Mouse (Mus musculus) limb, embryonic 11.5 days (tissue): Measurements from ENCODE around the gene Gbp2. TPM values are rescaled to one million over a fixed set of nuclear protein-coding genes. Genes with fewer than 3 reads are reported as not detected.
"Not testable (repeated sequence)": the region's sequence is repeated elsewhere in the genome, so short reads cannot be mapped to it uniquely, and the experiment has no call there.

Source experiments
- ATAC-seq: fragments of 200-750 bp; cut with Nextera tagmentation; 2 replicates; pipeline ENCODE4 v1.8.0; 2017; ENCODE audit warnings: low read depth; ENCODE audit not compliant: insufficient number of reproducible peaks, low FRiP score, low TSS enrichment
- DNase-seq: peaks from one replicate; pipeline ENCODE4 v3.0.0-alpha.2; 2015; ENCODE audit warnings: low spot score
- H3K27ac ChIP-seq: fragments of 300-500 bp; sonication (generic); replicated peaks from 2 replicates; pipeline ENCODE4 v1.5.1; 2014; ENCODE audit warnings: low read depth, mild to moderate bottlenecking, low read length
- H3K27me3 ChIP-seq: fragments of 300-500 bp; sonication (generic); 2 replicates; pipeline ENCODE4 v1.6.1; 2014; ENCODE audit warnings: mild to moderate bottlenecking, low read length, mixed read lengths; ENCODE audit not compliant: control insufficient read depth, insufficient read depth
- H3K36me3 ChIP-seq: fragments of 300-500 bp; sonication (generic); 2 replicates; pipeline ENCODE4 v1.6.1; 2014; ENCODE audit warnings: mild to moderate bottlenecking, low read length, moderate library complexity, mixed read lengths; ENCODE audit not compliant: control insufficient read depth, insufficient read depth
- H3K4me1 ChIP-seq: fragments of 300-500 bp; sonication (generic); 2 replicates; pipeline ENCODE4 v1.6.1; 2014; ENCODE audit warnings: low read length, mixed read lengths; ENCODE audit not compliant: control insufficient read depth, insufficient read depth
- H3K4me2 ChIP-seq: fragments of 300-500 bp; sonication (generic); 2 replicates; pipeline ENCODE4 v1.6.1; 2014; ENCODE audit warnings: low read depth, mild to moderate bottlenecking, moderate library complexity; ENCODE audit not compliant: severe bottlenecking
- H3K4me3 ChIP-seq: fragments of 300-500 bp; sonication (generic); 2 replicates; pipeline ENCODE4 v1.5.1; 2014; ENCODE audit warnings: low read depth, low read length
- H3K9ac ChIP-seq: fragments of 300-500 bp; sonication (generic); 2 replicates; pipeline ENCODE4 v1.6.1; 2014; ENCODE audit warnings: mild to moderate bottlenecking, low read length
- H3K9me3 ChIP-seq: fragments of 300-500 bp; sonication (generic); 2 replicates; pipeline ENCODE4 v1.6.1; 2016; ENCODE audit warnings: low read length; ENCODE audit not compliant: control insufficient read depth
- WGBS: fragments of 180-500 bp; shearing (Covaris S2); extraction: QIAGEN DNeasy Blood & Tissue Kit; methylation state at CpG from one replicate; pipeline ENCODE4 v1.1.7; 2014; 5-methylcytosine and 5-hydroxymethylcytosine counted together
- polyA plus RNA-seq: library from polyadenylated mRNA; unstranded; fragments of >200 nt; fragmentation: Nextera tagmentation; extraction: Ambion mirVana; gene quantifications from 2 replicates; pipeline ENCODE4 v1.2.1, GENCODE M21; 2014

Gbp2 gene
- polyA plus RNA-seq, 1 experiment from 2014 or later, result 0.19 TPM

DNA sequence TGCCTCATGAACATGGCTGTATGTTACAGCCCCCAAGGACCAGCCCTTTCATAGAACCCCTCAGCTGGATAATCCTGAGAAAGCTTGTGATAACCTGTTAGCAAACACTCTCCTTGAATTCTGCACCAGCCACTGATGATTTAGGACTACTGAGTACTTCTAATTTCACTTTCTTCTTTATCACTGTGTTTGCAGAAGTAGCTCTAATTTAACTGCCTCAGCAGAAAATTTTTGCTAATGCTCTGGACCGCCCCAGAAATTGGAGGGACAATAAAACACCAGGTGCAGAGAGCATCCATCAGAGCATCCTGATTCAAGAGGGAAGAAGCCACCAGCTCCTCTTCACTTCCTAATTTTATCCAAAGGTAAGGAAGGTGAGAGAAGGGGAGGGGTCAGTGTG, 25.9 kb upstream of the Gbp2 start, which contains the start of gene Gbp2b:
TSS of gene Gbp2b (plus strand) at position 301 of the 400 bp plus-strand sequence.
- H3K4me3 ChIP-seq, result no peak within 1 kb of the TSS
- no peaks in the 10 kb centered on the region for H3K36me3 ChIP-seq
- no peaks in the 10 kb centered on the region for H3K9me3 ChIP-seq
- ATAC-seq (no peak), DNase-seq (no peak)
- no peak within 1 kb of the TSS for H3K9ac ChIP-seq
- H3K27me3 ChIP-seq, result no peaks in the 10 kb centered on the region
- WGBS, result 60% methylated on average over 1 of the region's 1 CpGs
- no peak within 1 kb of the TSS for H3K27ac ChIP-seq
- no peak within 1 kb of the TSS for H3K4me2 ChIP-seq
- H3K4me1 ChIP-seq, result no peaks in the 10 kb centered on the region

DNA sequence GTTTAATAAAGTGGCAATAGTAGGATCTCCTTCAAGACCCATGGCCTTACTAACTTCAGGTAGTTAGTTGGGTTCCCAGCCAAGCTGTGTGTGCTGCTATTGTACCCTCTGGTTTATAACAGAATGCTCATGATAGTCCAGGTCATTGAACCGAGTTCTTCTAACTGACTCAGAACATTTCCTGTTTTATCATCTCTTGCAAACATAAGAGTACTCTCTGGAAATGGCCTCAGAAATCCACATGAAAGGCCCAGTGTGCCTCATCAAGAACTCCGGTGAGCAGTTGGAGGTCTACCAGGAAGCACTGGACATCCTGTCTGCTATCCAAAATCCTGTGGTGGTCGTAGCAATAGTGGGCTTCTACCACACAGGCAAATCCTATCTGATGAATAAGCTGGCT, 22.5 kb upstream of the Gbp2 start:
- no peak for ATAC-seq
- H3K36me3 ChIP-seq, result no peaks in the 10 kb centered on the region
- H3K4me1 ChIP-seq, result no peaks in the 10 kb centered on the region
- H3K9ac ChIP-seq, result no peak overlapping the region
- no peak for DNase-seq
- no peak overlapping the region for H3K4me3 ChIP-seq
- no peaks in the 10 kb centered on the region for H3K9me3 ChIP-seq
- no peak overlapping the region for H3K27ac ChIP-seq
- no peaks in the 10 kb centered on the region for H3K27me3 ChIP-seq
- WGBS, result 83% methylated on average over 3 of the region's 3 CpGs
- H3K4me2 ChIP-seq, result no peak overlapping the region

GRCm38 (mm10) chr3:142601675-142602074, 18.7 kb upstream of the Gbp2 start:
- Histone ChIP-seq H3K9ac (no peak overlapping the region), H3K27ac (no peak overlapping the region), H3K36me3 (no peaks in the 10 kb centered on the region), H3K4me2 (no peak overlapping the region), H3K9me3 (no peaks in the 10 kb centered on the region), H3K4me1 (no peaks in the 10 kb centered on the region), H3K4me3 (no peak overlapping the region), H3K27me3 (no peaks in the 10 kb centered on the region)
- no peak for DNase-seq
- ATAC-seq, result no peak

GRCm38 (mm10) chr3:142618658-142619057, 1.7 kb upstream of the Gbp2 start:
- Histone ChIP-seq H3K9ac (no peak overlapping the region), H3K9me3 (no peaks in the 10 kb centered on the region), H3K36me3 (no peaks in the 10 kb centered on the region), H3K27ac (no peak overlapping the region), H3K4me2 (no peak overlapping the region), H3K27me3 (no peaks in the 10 kb centered on the region), H3K4me3 (no peak overlapping the region), H3K4me1 (no peaks in the 10 kb centered on the region)
- WGBS, result 88% methylated on average over 3 of the region's 3 CpGs
- DNase-seq (no peak), ATAC-seq (no peak)

- H3K9me3 ChIP-seq, result no peaks in the 10 kb centered on the region
- no peaks in the 10 kb centered on the region for H3K4me1 ChIP-seq
- WGBS, result 44% methylated on average over 1 of the region's 1 CpGs
- H3K27me3 ChIP-seq, result no peaks in the 10 kb centered on the region
- H3K4me3 ChIP-seq, result no peak overlapping the region
- no peak overlapping the region for H3K9ac ChIP-seq
- no peaks in the 10 kb centered on the region for H3K36me3 ChIP-seq
- H3K4me2 ChIP-seq, result no peak overlapping the region
- H3K27ac ChIP-seq, result no peak overlapping the region
- ATAC-seq, result no peak
- no peak for DNase-seq
Measured at GRCm38 (mm10) chr3:142619606-142620005, 796 bp upstream of the Gbp2 start.

DNA sequence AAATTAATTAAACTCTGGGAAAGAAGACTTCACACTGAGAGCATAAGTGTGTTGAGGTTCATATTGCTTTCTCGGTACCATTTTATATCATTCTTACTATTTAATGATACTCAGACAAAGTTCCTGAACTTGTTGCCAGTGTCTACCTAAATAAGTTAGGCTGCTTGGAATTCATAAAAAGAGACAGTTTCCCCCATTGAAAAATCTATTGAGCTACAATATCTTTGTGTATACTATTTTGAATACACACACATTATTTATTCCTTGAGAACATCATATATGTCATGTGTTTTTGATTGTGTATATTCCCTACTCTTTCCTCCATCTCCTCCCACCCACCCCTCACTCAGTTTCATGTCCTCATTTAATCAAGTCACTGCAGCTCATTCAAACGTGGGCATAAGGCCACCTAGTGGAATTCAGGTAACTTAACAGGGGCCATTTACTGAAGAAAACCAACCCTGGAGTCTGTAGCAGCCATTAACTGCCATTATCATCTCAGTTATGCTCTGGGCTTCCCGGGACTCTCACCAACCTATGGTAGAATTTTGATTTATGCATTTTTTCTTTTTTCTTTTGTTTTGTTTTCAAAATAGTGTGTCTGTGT, 657 bp downstream of the Gbp2 start:
- Histone ChIP-seq H3K27me3 (no peaks in the 10 kb centered on the region), H3K9ac (no peak overlapping the region), H3K4me1 (no peaks in the 10 kb centered on the region), H3K4me2 (no peak overlapping the region), H3K27ac (no peak overlapping the region), H3K4me3 (no peak overlapping the region), H3K9me3 (no peaks in the 10 kb centered on the region), H3K36me3 (no peaks in the 10 kb centered on the region)
- 49% methylated on average over 3 of the region's 3 CpGs for WGBS
- ATAC-seq, result no peak
- no peak for DNase-seq

DNA sequence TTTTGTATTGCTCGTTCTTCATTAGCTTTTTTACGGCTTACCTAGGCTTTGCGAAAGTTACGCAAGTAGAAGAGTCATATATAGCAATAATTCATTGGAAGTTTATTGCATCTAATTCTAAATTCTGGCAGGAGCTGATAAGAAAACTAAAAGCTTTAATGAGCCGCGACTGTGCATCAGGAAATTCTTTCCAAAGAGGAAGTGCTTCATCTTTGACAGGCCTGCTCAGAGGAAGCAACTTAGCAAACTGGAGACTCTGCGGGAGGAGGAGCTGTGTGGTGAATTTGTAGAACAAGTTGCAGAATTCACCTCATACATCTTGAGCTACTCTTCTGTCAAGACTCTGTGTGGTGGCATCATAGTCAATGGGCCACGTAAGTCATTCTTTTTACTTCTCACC, 10.0 kb downstream of the Gbp2 start:
- H3K9me3 ChIP-seq, result no peaks in the 10 kb centered on the region
- H3K4me2 ChIP-seq, result no peak overlapping the region
- no peak overlapping the region for H3K4me3 ChIP-seq
- H3K36me3 ChIP-seq, result no peaks in the 10 kb centered on the region
- DNase-seq (no peak), ATAC-seq (no peak)
- H3K4me1 ChIP-seq, result no peaks in the 10 kb centered on the region
- no peak overlapping the region for H3K27ac ChIP-seq
- H3K9ac ChIP-seq, result no peak overlapping the region
- WGBS, result 76% methylated on average over 8 of the region's 8 CpGs
- H3K27me3 ChIP-seq, result no peaks in the 10 kb centered on the region

DNA sequence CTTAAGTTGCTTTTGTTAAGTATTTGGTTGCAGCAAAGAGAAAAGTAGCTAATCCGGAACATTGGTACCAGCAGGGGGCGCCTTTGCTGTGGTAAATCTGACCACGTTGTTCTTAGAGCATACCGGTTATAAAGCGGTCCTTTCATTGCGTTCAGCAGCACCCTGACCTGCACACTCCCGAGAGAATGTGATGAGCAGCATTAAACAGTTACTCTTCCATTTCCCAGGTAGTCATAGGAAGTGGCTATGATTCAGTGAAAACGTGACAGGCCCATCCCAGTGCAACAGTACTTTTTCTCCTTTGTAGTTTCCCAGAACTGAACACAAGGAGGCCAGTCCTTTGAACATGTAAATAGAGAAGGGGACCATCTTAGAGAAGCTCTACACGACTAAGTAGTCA, 19.8 kb downstream of the Gbp2 start:
- no peaks in the 10 kb centered on the region for H3K4me1 ChIP-seq
- H3K9ac ChIP-seq, result no peak overlapping the region
- H3K27ac ChIP-seq, result no peak overlapping the region
- no peaks in the 10 kb centered on the region for H3K9me3 ChIP-seq
- 12% methylated on average over 9 of the region's 9 CpGs for WGBS
- DNase-seq (peak; percentile 84), ATAC-seq (no peak)
- no peaks in the 10 kb centered on the region for H3K27me3 ChIP-seq
- no peaks in the 10 kb centered on the region for H3K36me3 ChIP-seq
- H3K4me3 ChIP-seq, result no peak overlapping the region
- no peak overlapping the region for H3K4me2 ChIP-seq

DNA sequence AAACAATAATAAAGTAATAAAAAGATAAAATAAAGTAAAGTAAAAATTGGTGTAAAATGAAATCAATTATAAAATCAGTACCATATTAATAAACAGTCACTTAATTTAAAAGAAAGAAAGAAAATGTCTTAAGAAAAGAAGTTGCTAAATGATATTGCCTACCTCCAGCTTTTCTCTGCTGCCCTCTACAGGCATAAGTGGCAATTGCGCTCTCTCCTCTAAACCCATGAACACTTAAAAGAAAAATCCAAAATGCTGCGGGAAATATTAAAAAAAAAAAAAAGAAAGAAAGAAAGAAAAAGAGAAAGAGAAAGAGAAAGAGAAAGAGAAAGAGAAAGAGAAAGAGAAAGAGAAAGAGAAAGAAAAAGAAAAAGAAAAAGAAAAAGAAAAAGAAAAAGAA, 25.5 kb downstream of the Gbp2 start:
- not testable (repeated sequence) for H3K27ac ChIP-seq, H3K27me3 ChIP-seq, H3K9ac ChIP-seq, H3K4me2 ChIP-seq, H3K4me1 ChIP-seq, H3K9me3 ChIP-seq, ATAC-seq, H3K36me3 ChIP-seq, H3K4me3 ChIP-seq
- peak; percentile 79 for DNase-seq
- 17% methylated on average over 2 of the region's 2 CpGs for WGBS
